Comparison of ENCODE assay signal across 13 mouse cellular contexts in genomic region chr13:42054138-42054537, GRCm38 (mm10). TPM values are rescaled to one million over a fixed set of nuclear protein-coding genes. Genes with fewer than 3 reads are reported as not detected.
DNase-seq lines count a peak whose midpoint lies in the region; ATAC-seq and TF ChIP-seq lines count a peak whose summit lies in the region.
"Had no signal": no experiment of that assay in that cellular context is flagged by ENCODE, and none has a peak within 500 bp of the region (broad histone marks: within the 10 kb centered on the region; RNA-seq: fewer than 3 reads in every experiment).

No protein-coding gene starts in this region.

- peak overlapping the region; percentile 96 for H3K4me2 ChIP-seq in hindbrain, embryonic 15.5 days
- H3K4me2 ChIP-seq in hindbrain, embryonic 12.5 days (replicated peaks) = no peak overlapping the region
- H3K4me2 ChIP-seq in neural tube, embryonic 13.5 days = 0 out of 2 replicates have a peak overlapping the region, but pooled peaks have one; percentile 86
- peak overlapping the region; percentile 93 for H3K4me2 ChIP-seq in hindbrain, postnatal 0 days (ENCODE audit: low read depth, low read length)

- peaks cover 18% of the 10 kb centered on the region for H3K36me3 ChIP-seq in hindbrain, embryonic 15.5 days
- peaks cover 16% of the 10 kb centered on the region for H3K36me3 ChIP-seq in hindbrain, embryonic 12.5 days
- H3K36me3 ChIP-seq in neural tube, embryonic 13.5 days = peaks cover 16% of the 10 kb centered on the region
- H3K36me3 ChIP-seq in hindbrain, postnatal 0 days (ENCODE audit: insufficient read depth, low read length) = peaks cover 10% of the 10 kb centered on the region
- H3K36me3 ChIP-seq in limb, embryonic 10.5 days = peaks cover 36% of the 10 kb centered on the region

- no peak overlapping the region for H3K27ac ChIP-seq in hindbrain, embryonic 15.5 days (replicated peaks)
- H3K27ac ChIP-seq in hindbrain, embryonic 12.5 days = no peak overlapping the region
- H3K27ac ChIP-seq in neural tube, embryonic 13.5 days (replicated peaks) = no peak overlapping the region
- H3K27ac ChIP-seq in hindbrain, postnatal 0 days = no peak overlapping the region
- H3K27ac ChIP-seq in limb, embryonic 10.5 days = no peak overlapping the region
- H3K27ac ChIP-seq: embryonic facial prominence, embryonic 13.5 days; heart, embryonic 15.5 days; limb, embryonic 12.5 days had no signal

- ATAC-seq in hindbrain, embryonic 15.5 days (ENCODE audit: low FRiP score, low read depth) = no peak
- no peak for ATAC-seq in hindbrain, embryonic 12.5 days (ENCODE audit: low FRiP score)
- no peak for ATAC-seq in neural tube, embryonic 13.5 days (ENCODE audit: low read depth)
- ATAC-seq in hindbrain, postnatal 0 days = no peak
- ATAC-seq: inflammation-experienced regulatory T-cells, adult 6 months had no signal

- no peak for DNase-seq in neural tube, embryonic 10.5 days (ENCODE audit: extremely low spot score, low spot score)
- no peak for DNase-seq in hindbrain, postnatal 0 days (ENCODE audit: low spot score)
- DNase-seq in limb, embryonic 10.5 days (ENCODE audit: low spot score) = no peak
- no peak for DNase-seq in cerebellum, adult 18-20 months
- no peak for DNase-seq in gastrocnemius, postnatal 14 days
- DNase-seq: cerebellum, postnatal 36 days had no signal

- no peak overlapping the region for H3K4me3 ChIP-seq in hindbrain, embryonic 15.5 days
- no peak overlapping the region for H3K4me3 ChIP-seq in hindbrain, embryonic 12.5 days
- no peak overlapping the region for H3K4me3 ChIP-seq in neural tube, embryonic 13.5 days
- H3K4me3 ChIP-seq in hindbrain, postnatal 0 days (ENCODE audit: low read length) = no peak overlapping the region
- H3K4me3 ChIP-seq in limb, embryonic 10.5 days = no peak overlapping the region

- H3K9me3 ChIP-seq in hindbrain, embryonic 15.5 days = no peaks in the 10 kb centered on the region
- H3K9me3 ChIP-seq in hindbrain, embryonic 12.5 days (replicated peaks) = no peaks in the 10 kb centered on the region
- no peaks in the 10 kb centered on the region for H3K9me3 ChIP-seq in neural tube, embryonic 13.5 days
- H3K9me3 ChIP-seq in hindbrain, postnatal 0 days (ENCODE audit: low read length) = no peaks in the 10 kb centered on the region
- H3K9me3 ChIP-seq in limb, embryonic 10.5 days (replicated peaks) = no peaks in the 10 kb centered on the region
- H3K9me3 ChIP-seq: embryonic facial prominence, embryonic 13.5 days; heart, embryonic 15.5 days; limb, embryonic 12.5 days had no signal

- H3K4me1 ChIP-seq in hindbrain, embryonic 15.5 days (replicated peaks) = peaks cover 38% of the 10 kb centered on the region
- peaks cover 5% of the 10 kb centered on the region for H3K4me1 ChIP-seq in hindbrain, embryonic 12.5 days
- peaks cover 40% of the 10 kb centered on the region for H3K4me1 ChIP-seq in neural tube, embryonic 13.5 days (replicated peaks)
- no peaks in the 10 kb centered on the region; the same call in 1 of the 2 replicates for H3K4me1 ChIP-seq in hindbrain, postnatal 0 days (ENCODE audit: insufficient read depth, low read length)
- peaks cover 16% of the 10 kb centered on the region for H3K4me1 ChIP-seq in limb, embryonic 10.5 days

- TF ChIP-seq CTCF in hindbrain, postnatal 0 days (IDR thresholded peaks at IDR 0.05; ENCODE audit: low read depth) = no peak

- H3K9ac ChIP-seq in hindbrain, embryonic 15.5 days = no peak overlapping the region
- no peak overlapping the region for H3K9ac ChIP-seq in hindbrain, embryonic 12.5 days
- no peak overlapping the region for H3K9ac ChIP-seq in neural tube, embryonic 13.5 days
- H3K9ac ChIP-seq in hindbrain, postnatal 0 days (replicated peaks; ENCODE audit: low read length) = no peak overlapping the region
- H3K9ac ChIP-seq: heart, embryonic 15.5 days had no signal

- H3K27me3 ChIP-seq in hindbrain, embryonic 15.5 days = no peaks in the 10 kb centered on the region
- no peaks in the 10 kb centered on the region for H3K27me3 ChIP-seq in hindbrain, embryonic 12.5 days
- H3K27me3 ChIP-seq in neural tube, embryonic 13.5 days = no peaks in the 10 kb centered on the region
- no peaks in the 10 kb centered on the region for H3K27me3 ChIP-seq in hindbrain, postnatal 0 days (ENCODE audit: insufficient read depth, low read length)
- no peaks in the 10 kb centered on the region for H3K27me3 ChIP-seq in limb, embryonic 10.5 days (ENCODE audit: low read depth, poor library complexity, severe bottlenecking)
- H3K27me3 ChIP-seq: embryonic facial prominence, embryonic 13.5 days; heart, embryonic 15.5 days; limb, embryonic 12.5 days had no signal

- WGBS in hindbrain, embryonic 15.5 days = 76% methylated on average over 3 of the region's 3 CpGs
- 82% methylated on average over 3 of the region's 3 CpGs for WGBS in hindbrain, embryonic 12.5 days
- WGBS in neural tube, embryonic 13.5 days = 79% methylated on average over 3 of the region's 3 CpGs
- 72% methylated on average over 3 of the region's 3 CpGs for WGBS in hindbrain, postnatal 0 days
- WGBS in limb, embryonic 10.5 days = 89% methylated on average over 3 of the region's 3 CpGs

- intact Hi-C loops in gastrocnemius, postnatal 14 days (cut with DNase I; ENCODE audit: low total_unique reads) = no loop called here

RNA-seq across cellular contexts. Expression of gene Hivep1, which starts 2.3 kb away (rescaled TPM):
- 16.6 and 18.9 TPM in 2 replicates for polyA plus RNA-seq in hindbrain, embryonic 15.5 days (2015; fragmentation: Nextera tagmentation; extraction: Ambion mirVana)
- 19.0 TPM in 2 replicates for polyA plus RNA-seq in hindbrain, embryonic 12.5 days (2016; fragmentation: Nextera tagmentation; extraction: Ambion mirVana)
- 16.7 and 20.6 TPM in 2 replicates for polyA plus RNA-seq in neural tube, embryonic 13.5 days (2015; fragmentation: Nextera tagmentation; extraction: Ambion mirVana)
- 36.9 and 41.5 TPM in 2 replicates for total RNA-seq in hindbrain, postnatal 0 days (2014; rRNA removed)
- 20.1 and 20.3 TPM in 2 replicates for polyA plus RNA-seq in hindbrain, postnatal 0 days (2015; fragmentation: Nextera tagmentation; extraction: Ambion mirVana)
- polyA plus RNA-seq in limb, embryonic 10.5 days (2016; fragmentation: Nextera tagmentation; extraction: Ambion mirVana) = 7.1 and 9.4 TPM in 2 replicates
- total RNA-seq in gastrocnemius, postnatal 14 days (2021) = 10 to 100 TPM; 12.1 to 16.2 TPM
